Mouse (Mus musculus): ENCODE results near the gene Eif4a2. TPM values are rescaled to one million over a fixed set of nuclear protein-coding genes. Genes with fewer than 3 reads are reported as not detected.
"Not testable (repeated sequence)": the region's sequence is repeated elsewhere in the genome, so short reads cannot be mapped to it uniquely, and the experiment has no call there.

The Eif4a2 gene
- total RNA-seq (2017): 1,840 and 1,846 TPM in 2 replicates

DNA sequence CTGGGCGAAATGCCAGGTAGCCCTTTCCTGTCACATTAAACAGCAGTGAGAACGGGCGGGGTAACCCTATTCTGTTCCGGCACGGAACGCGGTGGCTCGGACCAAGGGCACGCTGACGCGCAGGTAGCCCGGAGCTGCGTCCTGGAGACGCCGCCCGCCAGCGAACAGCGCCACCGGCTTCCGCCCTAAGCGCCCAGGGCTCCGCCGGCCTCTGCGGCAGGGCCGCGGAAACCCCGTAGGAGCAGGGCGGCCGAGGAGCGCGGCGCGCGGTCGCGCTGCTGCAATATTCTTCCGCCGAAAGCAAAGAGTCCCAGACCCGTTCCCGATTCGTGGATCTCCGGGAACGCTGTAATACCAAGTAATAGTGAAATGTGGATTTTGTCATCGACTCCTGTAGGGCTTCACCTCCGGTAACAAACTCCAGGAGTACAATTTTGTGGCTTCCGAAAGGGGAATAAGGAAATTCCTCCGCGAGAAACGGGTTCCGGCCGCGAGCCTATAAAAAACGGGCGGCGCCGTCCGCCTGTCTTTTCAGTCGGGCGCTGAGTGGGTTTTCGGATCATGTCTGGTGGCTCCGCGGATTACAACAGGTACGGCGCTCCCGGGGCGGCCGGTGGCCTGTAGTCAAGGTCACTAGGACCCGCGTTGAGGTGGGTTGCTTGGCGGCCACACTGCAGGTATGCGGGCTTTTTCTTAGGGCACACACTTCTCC is at the start of gene Eif4a2:
Gene Eif4a2, plus strand, starts transcription at position 214 of the 712 bp plus-strand sequence.
- peak; percentile 80 for ATAC-seq (ENCODE audit: extremely low read depth, insufficient number of reproducible peaks, low FRiP score, poor library complexity, severe bottlenecking)

DNA sequence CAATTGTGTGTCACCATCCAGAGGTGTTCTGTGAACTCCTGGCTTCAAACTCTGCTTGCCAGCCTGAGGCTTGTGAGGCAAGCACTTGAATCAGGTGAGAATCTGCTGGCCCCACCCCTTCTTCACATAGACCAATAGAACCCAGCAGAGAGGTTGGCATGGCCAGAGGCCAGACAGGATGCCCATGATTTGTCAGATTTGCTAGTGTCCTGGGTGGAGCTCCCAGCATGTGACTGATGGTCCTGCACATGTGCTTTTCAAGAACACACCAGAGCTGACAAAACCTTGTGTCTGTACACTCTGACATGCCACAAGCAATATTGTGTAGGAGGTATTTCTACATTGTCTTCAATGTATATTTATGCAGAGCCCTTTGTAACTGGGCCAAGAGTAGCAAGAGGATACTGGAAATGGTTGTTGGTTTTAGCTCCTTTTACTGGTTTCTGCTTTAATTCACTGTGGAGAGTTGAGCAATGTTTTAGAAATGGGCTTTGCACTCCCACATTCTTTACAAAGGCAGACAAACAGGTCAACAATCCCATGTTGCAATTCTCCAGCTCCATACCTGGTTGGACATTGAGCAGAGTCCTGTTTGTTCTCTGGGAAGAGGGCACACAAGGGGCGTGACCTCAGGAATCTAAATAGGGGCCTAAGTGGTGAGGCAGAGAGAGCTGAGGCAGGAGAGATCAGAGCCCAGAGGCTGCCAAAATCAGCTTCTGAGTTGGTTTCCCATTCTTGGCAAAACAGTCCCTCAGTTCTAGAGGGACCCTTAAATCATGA is 49.4 kb upstream of the Eif4a2 start, which contains the start of gene Kng1:
Gene Kng1, plus strand, starts transcription at position 198 of the 780 bp plus-strand sequence.
- ATAC-seq (ENCODE audit: extremely low read depth, insufficient number of reproducible peaks, low FRiP score, poor library complexity, severe bottlenecking): not testable (repeated sequence)

DNA sequence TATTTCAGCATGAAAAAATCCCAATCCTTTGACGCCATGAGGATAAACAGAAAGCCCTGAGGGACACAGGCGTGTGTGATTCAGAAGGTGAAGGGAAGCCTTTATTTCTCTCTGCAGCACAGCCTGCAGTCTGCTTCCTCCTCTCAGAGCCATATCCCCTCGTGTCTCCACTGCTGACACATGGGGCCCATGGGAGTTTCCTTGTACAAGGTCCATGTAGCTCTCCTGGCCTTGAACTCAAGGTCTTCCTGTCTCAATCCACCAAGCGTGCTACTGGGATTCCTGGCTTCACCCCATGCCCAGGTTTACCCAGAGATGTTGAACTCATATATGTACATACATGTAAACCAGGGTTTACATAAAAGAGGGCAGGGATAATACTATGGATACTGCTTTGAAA is 47.6 kb upstream of the Eif4a2 start:
- not testable (repeated sequence) for ATAC-seq (ENCODE audit: extremely low read depth, insufficient number of reproducible peaks, low FRiP score, poor library complexity, severe bottlenecking)

DNA sequence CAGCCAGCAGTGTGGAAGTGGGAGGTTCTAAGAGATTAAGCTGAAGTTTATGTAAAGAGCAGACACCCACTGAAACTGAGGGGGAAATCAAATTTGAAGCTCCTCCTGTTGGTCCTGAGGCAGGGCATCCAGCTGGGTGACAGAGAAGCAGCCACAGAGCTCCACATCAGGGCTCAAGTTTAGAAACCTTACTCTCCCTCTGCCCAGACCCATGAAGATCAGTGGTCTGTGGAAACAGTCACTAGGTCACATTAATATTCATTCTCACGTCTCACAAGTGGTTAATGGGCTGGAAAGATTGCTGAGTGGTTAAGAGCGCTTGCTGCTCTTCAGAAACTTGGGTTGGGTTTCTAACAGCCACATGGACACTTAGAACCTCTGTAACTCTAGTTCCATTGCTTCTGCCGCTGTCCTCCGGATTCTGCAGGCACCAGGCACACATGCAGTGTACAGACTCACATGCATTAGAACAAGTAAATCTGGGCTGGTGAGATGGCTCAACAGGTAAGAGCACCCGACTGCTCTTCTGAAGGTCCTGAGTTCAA is 46.4 kb upstream of the Eif4a2 start:
- not testable (repeated sequence) for ATAC-seq (ENCODE audit: extremely low read depth, insufficient number of reproducible peaks, low FRiP score, poor library complexity, severe bottlenecking)

DNA sequence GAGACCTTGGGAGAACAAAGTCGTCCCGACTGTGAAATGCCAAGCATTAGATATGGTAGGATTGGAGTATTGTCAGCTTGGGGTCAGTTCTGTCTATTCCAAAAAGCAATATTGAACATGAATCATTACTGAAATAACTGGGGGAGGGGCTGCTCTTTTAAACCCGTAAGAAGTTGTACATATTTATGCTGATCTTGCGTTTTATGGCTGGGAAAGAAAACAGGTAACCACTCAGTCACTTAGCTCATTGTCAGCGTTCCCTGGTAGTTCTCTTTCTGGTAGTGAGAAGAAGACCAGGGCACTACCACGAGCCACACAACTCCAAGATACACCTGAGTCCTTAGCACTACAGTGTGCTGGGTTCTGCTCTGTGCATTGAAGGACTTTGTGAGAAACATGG is 29.7 kb upstream of the Eif4a2 start:
- not testable (repeated sequence) for ATAC-seq (ENCODE audit: extremely low read depth, insufficient number of reproducible peaks, low FRiP score, poor library complexity, severe bottlenecking)

DNA sequence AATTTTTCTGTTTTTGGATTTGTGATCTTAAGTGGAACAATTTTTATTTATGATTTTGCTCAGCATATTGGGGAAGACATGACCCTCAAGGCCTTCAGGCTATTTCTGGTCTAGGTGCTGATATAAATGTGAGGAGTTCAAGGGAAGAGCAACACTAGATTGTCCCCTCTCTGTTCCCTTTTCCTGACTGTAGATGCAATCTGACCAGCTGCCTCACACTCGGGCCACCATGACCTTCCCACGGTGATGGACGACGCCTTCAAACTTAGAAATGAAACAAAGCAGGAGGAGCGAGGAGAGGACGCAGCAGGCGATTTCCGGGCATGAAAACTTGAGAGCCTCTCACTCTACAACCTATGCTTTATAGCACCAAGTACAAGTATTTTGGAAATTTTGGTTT is 20.1 kb upstream of the Eif4a2 start:
- ATAC-seq (ENCODE audit: extremely low read depth, insufficient number of reproducible peaks, low FRiP score, poor library complexity, severe bottlenecking): not testable (repeated sequence)

DNA sequence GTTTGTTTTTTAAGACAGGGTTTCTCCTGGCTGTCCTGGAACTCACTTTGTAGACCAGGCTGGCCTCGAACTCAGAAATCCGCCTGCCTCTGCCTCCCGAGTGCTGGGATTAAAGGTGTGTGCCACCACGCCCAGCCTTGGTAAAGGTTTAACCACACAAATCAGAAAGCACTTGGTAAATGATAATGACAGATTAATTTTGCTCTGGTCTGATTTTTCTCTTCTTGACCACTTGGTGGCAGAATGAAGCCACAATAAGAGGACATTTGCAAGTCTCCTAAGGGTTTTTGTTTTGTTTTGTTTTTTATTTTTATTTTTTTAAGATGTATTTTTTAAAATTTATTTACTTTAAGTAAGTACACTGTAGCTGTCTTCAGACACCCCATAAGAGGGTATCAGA is 19.5 kb upstream of the Eif4a2 start:
- 0 out of 2 replicates have a peak, but pooled peaks have one; percentile 36 for ATAC-seq (ENCODE audit: extremely low read depth, insufficient number of reproducible peaks, low FRiP score, poor library complexity, severe bottlenecking)

DNA sequence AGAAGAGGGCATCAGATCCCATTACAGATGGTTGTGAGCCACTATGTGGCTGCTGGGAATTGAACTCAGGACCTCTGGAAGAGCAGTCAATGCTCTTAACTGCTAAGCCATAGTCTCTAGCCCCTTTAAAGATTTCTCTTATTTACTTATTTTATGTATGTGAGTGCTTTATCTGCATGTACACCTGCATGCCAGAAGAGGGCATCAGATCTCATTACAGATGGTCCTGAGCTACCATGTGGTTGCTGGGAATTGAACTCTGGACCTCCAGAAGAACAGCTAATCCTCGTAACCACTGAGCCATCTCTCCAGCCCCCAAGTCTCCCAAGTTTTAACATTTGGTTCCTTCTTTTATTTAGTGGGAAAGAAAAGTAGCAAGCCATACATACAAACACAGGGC is 18.8 kb upstream of the Eif4a2 start:
- not testable (repeated sequence) for ATAC-seq (ENCODE audit: extremely low read depth, insufficient number of reproducible peaks, low FRiP score, poor library complexity, severe bottlenecking)

DNA sequence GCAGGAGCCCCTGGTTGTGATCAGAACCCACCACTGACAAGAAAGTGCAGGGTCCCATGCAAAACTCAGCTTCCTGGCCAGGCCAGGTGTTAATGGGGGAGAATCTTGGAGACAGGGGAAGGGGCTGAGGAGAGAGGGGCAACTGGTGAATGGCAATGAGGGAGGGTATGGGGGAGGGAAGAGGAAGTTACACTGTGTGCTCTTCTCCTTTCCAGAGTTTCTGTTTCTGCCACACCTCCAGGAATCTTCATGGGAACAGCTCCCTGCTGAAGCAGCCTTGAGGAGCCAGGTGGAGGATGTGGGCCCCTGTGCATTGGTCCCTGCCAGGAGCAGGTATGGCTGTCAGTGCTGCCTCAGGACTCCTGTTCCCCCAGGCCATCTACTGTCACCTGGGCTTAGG is 15.9 kb upstream of the Eif4a2 start:
- ATAC-seq (ENCODE audit: extremely low read depth, insufficient number of reproducible peaks, low FRiP score, poor library complexity, severe bottlenecking): not testable (repeated sequence)

DNA sequence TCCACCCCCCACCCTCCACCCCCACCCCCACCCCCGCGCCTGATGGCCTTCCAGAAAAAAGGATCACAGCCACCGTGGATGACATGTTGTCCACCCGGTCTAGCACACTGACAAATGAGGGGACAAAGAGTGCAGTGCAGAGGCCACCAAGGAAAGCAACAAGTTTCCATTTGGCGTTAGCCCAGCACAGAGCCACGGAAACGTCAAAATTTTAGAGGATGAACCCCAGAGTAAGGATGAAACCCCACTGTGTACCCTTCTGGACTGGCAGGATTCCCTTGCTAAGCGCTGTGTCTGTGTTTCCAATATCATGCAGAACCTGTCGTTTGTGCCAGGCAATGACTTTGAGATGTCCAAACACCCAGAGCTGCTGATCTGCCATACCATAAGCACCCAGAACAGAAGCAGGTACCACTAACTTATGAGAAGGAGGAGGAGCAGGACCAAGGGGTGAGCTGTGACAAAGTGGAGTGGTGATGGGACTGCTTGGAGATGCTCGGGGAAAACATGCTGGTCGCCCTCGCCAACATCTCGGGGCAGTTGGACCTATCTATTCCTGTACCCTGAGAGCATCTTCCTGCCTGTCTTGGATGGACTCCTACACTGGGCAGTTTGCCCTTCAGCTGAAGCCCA is 13.8 kb upstream of the Eif4a2 start:
- no peak for ATAC-seq (ENCODE audit: extremely low read depth, insufficient number of reproducible peaks, low FRiP score, poor library complexity, severe bottlenecking)

DNA sequence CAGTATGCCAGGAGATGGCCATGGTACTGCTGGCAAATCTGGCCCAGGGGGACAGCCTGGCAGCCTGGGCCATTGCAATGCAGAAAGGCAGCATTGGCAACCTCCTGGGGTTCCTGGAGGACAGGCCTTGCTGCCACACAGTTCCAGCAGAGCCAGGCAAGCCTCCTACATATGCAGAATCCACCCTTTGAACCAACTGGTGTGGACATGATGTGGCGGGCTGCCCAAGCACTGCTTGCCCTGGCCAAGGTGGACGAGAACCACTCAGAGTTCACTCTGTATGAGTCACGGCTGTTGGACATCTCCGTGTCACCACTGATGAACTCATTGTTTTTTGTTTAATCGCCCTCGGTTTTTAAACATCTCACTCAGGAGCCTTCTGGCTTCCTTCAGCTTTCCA is 13.1 kb upstream of the Eif4a2 start:
- ATAC-seq (ENCODE audit: extremely low read depth, insufficient number of reproducible peaks, low FRiP score, poor library complexity, severe bottlenecking): no peak

DNA sequence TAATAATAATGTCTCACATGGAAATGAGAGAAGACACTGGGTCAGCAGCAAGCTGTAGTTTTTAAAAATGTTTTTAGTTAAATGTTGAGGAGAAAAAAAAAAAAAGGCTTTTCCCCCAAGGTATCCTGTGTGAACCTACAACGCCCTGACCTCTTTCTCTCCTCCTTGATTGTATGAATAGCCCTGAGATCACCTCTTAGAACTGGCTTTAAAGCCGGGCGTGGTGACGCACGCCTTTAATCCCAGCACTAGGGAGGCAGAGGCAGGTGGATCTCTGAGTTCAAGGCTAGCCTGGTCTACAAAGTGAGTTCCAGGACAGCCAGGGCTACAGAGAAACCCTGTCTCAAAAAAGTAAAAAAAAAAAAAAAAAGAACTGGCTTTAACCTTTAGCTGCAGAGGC is 11.7 kb upstream of the Eif4a2 start:
- ATAC-seq (ENCODE audit: extremely low read depth, insufficient number of reproducible peaks, low FRiP score, poor library complexity, severe bottlenecking): not testable (repeated sequence)

DNA sequence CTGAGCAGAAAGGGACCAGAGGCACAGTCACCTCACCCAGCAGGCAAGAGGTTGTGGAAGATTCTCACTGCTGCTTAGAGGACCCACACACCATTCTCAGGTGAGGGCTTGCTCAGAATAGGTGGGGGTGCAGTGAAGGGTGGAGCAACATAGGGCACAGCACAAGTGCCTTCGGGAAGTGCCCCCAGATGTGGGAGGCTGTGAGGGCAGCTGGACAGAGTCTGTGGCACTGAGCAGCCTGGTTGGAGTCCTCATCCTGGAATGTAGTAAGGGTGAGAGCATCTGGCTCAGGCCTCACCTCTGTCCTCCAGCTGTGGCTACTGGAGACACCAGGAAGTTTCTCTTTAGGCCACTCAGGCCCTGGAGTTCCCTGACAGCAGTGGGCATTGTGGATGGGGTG is 10.4 kb upstream of the Eif4a2 start:
- ATAC-seq (ENCODE audit: extremely low read depth, insufficient number of reproducible peaks, low FRiP score, poor library complexity, severe bottlenecking): not testable (repeated sequence)

DNA sequence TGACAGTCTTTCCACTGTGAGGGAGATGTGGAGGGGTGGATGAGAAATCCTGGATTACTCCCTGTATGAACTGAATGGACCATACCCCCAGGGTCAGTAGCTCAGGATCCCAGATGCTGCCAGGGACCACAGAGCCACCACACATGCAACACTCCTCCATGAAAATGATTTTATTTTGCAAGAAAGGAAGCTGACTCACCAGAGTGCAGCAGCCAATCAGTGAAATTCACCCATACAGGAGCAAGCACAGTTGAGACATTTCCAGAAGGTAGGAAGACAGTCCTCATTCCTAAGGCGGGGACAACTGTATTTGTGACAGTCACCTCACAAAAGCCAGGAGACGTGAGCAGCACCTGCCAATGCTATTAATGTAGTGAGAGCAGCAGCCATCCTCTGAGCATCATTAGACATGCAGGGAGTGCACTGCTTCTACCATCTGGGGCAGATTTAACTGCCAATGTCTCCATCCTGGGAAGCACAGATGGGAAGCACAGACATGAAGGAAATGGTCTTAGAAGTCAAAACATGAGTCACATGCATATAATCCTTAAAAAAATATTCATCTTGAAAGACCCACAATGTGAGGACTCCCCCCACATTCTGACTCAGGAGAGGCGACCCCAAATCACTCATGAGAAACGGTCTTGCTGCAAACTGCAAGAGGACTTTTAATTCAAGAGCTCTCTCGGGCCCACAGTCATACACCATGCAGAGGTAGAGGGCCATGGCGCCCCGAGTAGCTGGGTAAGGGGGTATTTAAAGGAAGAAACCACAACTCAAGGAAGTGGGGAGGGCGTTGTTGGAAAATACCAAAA is 9.7 kb upstream of the Eif4a2 start:
- ATAC-seq (ENCODE audit: extremely low read depth, insufficient number of reproducible peaks, low FRiP score, poor library complexity, severe bottlenecking): not testable (repeated sequence)

DNA sequence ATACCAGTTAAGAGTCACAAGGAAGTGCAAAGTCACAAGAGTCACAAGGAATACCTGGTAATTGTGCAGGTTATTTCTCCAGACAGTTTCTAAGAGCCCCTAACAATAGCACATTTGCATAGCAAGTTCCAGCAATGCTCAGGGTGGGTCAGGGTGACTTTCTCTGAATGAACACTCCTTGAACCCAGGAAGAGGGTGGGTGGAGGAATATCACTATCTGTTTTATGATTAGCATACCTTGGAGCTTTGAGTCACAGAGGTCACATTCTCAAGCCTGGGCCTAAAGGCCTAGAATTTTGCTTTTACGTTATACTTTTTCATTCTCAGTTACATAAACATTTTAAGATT is 9.2 kb upstream of the Eif4a2 start:
- ATAC-seq (ENCODE audit: extremely low read depth, insufficient number of reproducible peaks, low FRiP score, poor library complexity, severe bottlenecking): not testable (repeated sequence)

DNA sequence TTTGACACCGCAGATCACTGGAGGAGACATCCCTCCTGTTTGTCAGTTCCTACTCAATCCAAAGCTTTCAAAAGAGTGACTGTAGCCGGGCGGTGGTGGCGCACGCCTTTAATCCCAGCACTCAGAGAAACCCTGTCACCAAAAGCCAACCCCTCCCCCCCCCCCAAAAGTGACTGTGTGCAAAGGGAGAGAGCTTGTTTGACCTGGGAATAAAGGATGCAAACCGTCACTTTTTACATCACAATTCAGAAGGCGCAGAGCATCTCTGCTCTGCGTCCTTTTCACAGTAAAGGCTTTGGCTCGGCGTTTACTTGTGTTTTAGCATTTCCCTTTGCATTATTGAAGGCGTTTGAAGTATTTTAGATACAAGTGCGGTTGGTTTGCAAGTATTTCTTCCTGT is 7.6 kb upstream of the Eif4a2 start:
- ATAC-seq (ENCODE audit: extremely low read depth, insufficient number of reproducible peaks, low FRiP score, poor library complexity, severe bottlenecking): no peak

DNA sequence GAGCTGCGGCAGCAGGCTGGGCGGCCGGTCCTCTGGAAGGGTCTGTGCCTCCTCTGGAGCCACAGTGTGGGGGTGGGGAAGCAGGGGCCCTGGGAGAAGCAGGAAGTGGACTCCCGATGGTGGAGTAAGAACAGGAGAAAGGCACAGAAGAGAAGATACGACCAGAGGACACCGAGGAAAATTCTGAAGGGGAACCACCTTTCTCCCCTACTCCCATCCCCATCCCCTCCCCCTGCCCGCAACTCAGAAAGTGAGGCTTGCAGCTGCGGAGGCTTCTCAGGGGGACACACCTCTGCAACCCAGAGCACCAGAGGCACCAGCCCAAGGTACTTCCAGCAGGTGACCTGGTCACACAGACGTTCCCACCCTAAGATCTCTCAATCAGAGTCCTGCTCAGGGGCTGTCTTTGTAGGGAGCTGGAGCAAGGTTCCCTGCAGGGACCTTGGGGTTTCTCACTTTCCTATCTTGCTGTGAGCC is 7.1 kb upstream of the Eif4a2 start:
- no peak for ATAC-seq (ENCODE audit: extremely low read depth, insufficient number of reproducible peaks, low FRiP score, poor library complexity, severe bottlenecking)

DNA sequence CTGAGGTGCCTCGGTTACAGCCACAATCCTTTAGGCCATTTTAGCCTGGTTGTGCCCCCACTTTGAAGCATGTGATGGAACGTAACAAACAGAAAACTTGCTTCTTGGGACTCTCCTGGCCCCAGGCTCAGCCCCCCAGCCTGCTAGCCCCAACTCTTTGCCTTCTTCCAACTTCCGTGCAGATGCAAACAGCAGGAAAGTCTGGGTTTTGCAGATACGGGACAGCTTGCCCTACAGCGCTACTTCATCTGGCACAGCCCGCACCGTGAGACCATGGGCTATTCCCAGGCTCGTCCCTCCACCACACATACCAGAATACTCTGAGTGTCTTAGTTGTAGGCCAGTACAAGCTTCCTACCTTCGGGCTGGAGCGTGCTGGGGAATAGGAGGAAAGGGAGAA is 6.6 kb upstream of the Eif4a2 start:
- ATAC-seq (ENCODE audit: extremely low read depth, insufficient number of reproducible peaks, low FRiP score, poor library complexity, severe bottlenecking): no peak

Data from neutrophil, adult 5-6 weeks (primary cell).